In the genomic region with DNA sequence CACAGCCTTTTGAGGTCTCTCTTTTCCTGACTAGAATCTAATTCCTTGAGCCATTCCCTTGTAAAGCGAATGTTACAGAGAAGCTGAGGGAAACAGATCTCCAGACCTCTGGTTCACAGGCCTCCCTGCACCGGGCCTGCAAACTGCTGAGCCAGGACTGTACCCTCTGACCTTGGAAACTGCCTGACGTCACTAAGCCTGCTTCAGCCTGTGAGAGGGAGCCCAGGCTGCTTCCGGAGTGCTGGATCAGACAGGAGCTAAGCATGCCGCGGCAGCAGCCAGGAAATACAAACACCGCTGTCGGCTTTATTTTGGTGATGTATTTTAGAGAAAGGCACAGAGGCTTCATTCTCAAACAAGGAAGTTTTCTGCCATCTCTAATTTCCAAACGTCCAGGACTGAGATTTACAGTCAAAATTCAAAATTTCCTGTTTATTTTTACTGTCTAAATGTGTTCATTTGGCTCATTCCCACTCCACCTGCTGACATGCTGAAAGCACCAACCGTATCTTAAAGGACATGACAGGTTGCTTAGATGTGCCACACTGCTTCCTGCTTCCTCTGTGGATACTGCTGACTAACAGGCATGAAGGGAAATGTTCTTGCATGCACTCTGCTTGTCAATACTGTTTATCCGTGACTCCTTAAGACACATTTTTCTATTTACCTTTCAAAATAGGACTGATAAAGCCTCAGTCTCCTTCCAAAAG, we compare ENCODE assay signal across 8 mouse cellular contexts. TPM values are rescaled to one million over a fixed set of nuclear protein-coding genes. Genes with fewer than 3 reads are reported as not detected.
A peak's percentile ranks its signal among the peaks of the same experiment; 100 is the strongest.
DNase-seq lines count a peak whose midpoint lies in the region; ATAC-seq and TF ChIP-seq lines count a peak whose summit lies in the region.

No protein-coding gene starts in this region.

- no peak overlapping the region for H3K4me3 ChIP-seq in forebrain, embryonic 11.5 days (ENCODE audit: low read depth, low read length)
- H3K4me3 ChIP-seq in midbrain, embryonic 10.5 days, result 0 out of 2 replicates have a peak overlapping the region, but pooled peaks have one; percentile 9
- no peak overlapping the region for H3K4me3 ChIP-seq in stomach, postnatal 0 days (ENCODE audit: low read depth, low read length)

- no peak for TF ChIP-seq CTCF in stomach, postnatal 0 days (IDR thresholded peaks at IDR 0.05; ENCODE audit: low read depth)

- WGBS in forebrain, embryonic 11.5 days, result 56% methylated on average over 11 of the region's 11 CpGs
- 49% methylated on average over 11 of the region's 11 CpGs for WGBS in midbrain, embryonic 10.5 days
- 14% methylated on average over 11 of the region's 11 CpGs for WGBS in stomach, postnatal 0 days

- no peaks in the 10 kb centered on the region for H3K9me3 ChIP-seq in forebrain, embryonic 11.5 days (ENCODE audit: control insufficient read depth, low read length)
- no peaks in the 10 kb centered on the region for H3K9me3 ChIP-seq in midbrain, embryonic 10.5 days (replicated peaks)
- H3K9me3 ChIP-seq in stomach, postnatal 0 days (ENCODE audit: control insufficient read depth, low read length), result no peaks in the 10 kb centered on the region

- H3K27ac ChIP-seq in forebrain, embryonic 11.5 days (ENCODE audit: low read depth, low read length), result no peak overlapping the region
- H3K27ac ChIP-seq in midbrain, embryonic 10.5 days (replicated peaks), result peak overlapping the region; percentile 53
- peak overlapping the region; percentile 93 for H3K27ac ChIP-seq in stomach, postnatal 0 days (replicated peaks)

- H3K36me3 ChIP-seq in forebrain, embryonic 11.5 days (ENCODE audit: control insufficient read depth, insufficient read depth, low read length), result no peaks in the 10 kb centered on the region
- 0 out of 2 replicates have a peak, but pooled peaks cover 3% of the 10 kb centered on the region for H3K36me3 ChIP-seq in midbrain, embryonic 10.5 days
- no peaks in the 10 kb centered on the region; the same call in 1 of the 2 replicates for H3K36me3 ChIP-seq in stomach, postnatal 0 days (ENCODE audit: control insufficient read depth, insufficient read depth, low read length)

- H3K4me2 ChIP-seq in forebrain, embryonic 11.5 days (ENCODE audit: low read depth, low read length, severe bottlenecking), result no peak overlapping the region
- peak overlapping the region; percentile 6; the same call in 1 of the 2 replicates for H3K4me2 ChIP-seq in stomach, postnatal 0 days (replicated peaks; ENCODE audit: low read depth)

- H3K4me1 ChIP-seq in forebrain, embryonic 11.5 days (replicated peaks; ENCODE audit: control insufficient read depth, insufficient read depth, low read length), result no peaks in the 10 kb centered on the region
- peaks cover 14% of the 10 kb centered on the region for H3K4me1 ChIP-seq in midbrain, embryonic 10.5 days
- H3K4me1 ChIP-seq in stomach, postnatal 0 days (replicated peaks; ENCODE audit: control insufficient read depth, insufficient read depth), result peaks cover 5% of the 10 kb centered on the region; the same call in 1 of the 2 replicates

- ATAC-seq in CD4-positive, CD25-positive, alpha-beta regulatory T cell, adult 4 months, result peak; percentile 86
- ATAC-seq in forebrain, embryonic 11.5 days (replicated peaks; ENCODE audit: low FRiP score), result no peak
- ATAC-seq in stomach, postnatal 0 days (ENCODE audit: low FRiP score, low TSS enrichment), result peak; percentile 95

- peak; percentile 91 for DNase-seq in adrenal gland, postnatal 14 days
- DNase-seq in forebrain, embryonic 11.5 days (ENCODE audit: low spot score), result peak; percentile 56
- peak; percentile 76 for DNase-seq in heart, postnatal 25 days (ENCODE audit: low spot score)
- peak; percentile 84 to 90 for DNase-seq in kidney, postnatal 4 days
- DNase-seq in midbrain, embryonic 10.5 days (ENCODE audit: low spot score), result peak; percentile 62
- DNase-seq in stomach, postnatal 0 days (ENCODE audit: low spot score), result peak; percentile 74
- DNase-seq in layer of hippocampus, adult 18-20 months (ENCODE audit: low spot score in 2 of 2), result no peak

- TF ChIP-seq EP300 in stomach, postnatal 0 days (optimal IDR thresholded peaks at IDR 0.05), result no peak

- intact Hi-C loops in heart, postnatal 25 days (cut with DNase I), result loop anchor here (10.0 kb wide), 1 partner anchor 49 kb away; the partner anchor contains the start of gene Zbtb38

- no peaks in the 10 kb centered on the region for H3K27me3 ChIP-seq in forebrain, embryonic 11.5 days (ENCODE audit: control insufficient read depth, insufficient read depth, low read length)
- no peaks in the 10 kb centered on the region for H3K27me3 ChIP-seq in midbrain, embryonic 10.5 days (ENCODE audit: low read depth, poor library complexity, severe bottlenecking)
- no peaks in the 10 kb centered on the region for H3K27me3 ChIP-seq in stomach, postnatal 0 days (ENCODE audit: control insufficient read depth, insufficient read depth, low read length)

- H3K9ac ChIP-seq in forebrain, embryonic 11.5 days (ENCODE audit: low read length), result no peak overlapping the region
- H3K9ac ChIP-seq in stomach, postnatal 0 days (ENCODE audit: low read length), result peak overlapping the region; percentile 53; the same call in 1 of the 2 replicates

RNA-seq across cellular contexts. Expression of gene Zbtb38, which starts 46.9 kb away (rescaled TPM):
- polyA plus RNA-seq in CD4-positive, CD25-positive, alpha-beta regulatory T cell, adult 4 months (2017; shearing (Covaris generic)), result 10 to 100 TPM; 80.3 to 85.0 TPM
- total RNA-seq in adrenal gland, postnatal 14 days (2021), result 41.5 and 52.1 TPM in 2 replicates
- polyA plus RNA-seq in forebrain, embryonic 11.5 days (2014; fragmentation: Nextera tagmentation; extraction: Ambion mirVana), result 10.5 and 11.1 TPM in 2 replicates
- total RNA-seq in heart, postnatal 25 days (2021), result 10 to 100 TPM; 32.5 to 37.7 TPM
- 8.1 and 10.6 TPM in 2 replicates for polyA plus RNA-seq in midbrain, embryonic 10.5 days (2016; fragmentation: Nextera tagmentation; extraction: Ambion mirVana)
- 13.9 and 15.3 TPM in 2 replicates for polyA plus RNA-seq in stomach, postnatal 0 days (2015; fragmentation: Nextera tagmentation; extraction: Ambion mirVana)
- 10 to 100 TPM; 65.0 to 65.8 TPM for total RNA-seq in layer of hippocampus, adult 18-20 months (2021)

Comparison
In these comparisons a context has a peak if more than half of its experiments do, and no peak if none do; other contexts are left out.
1. DNase-seq: peak in adrenal gland, postnatal 14 days (single experiment), forebrain, embryonic 11.5 days (single experiment), heart, postnatal 25 days (single experiment), kidney, postnatal 4 days (2 of 2), midbrain, embryonic 10.5 days (single experiment) and stomach, postnatal 0 days (single experiment); none in layer of hippocampus, adult 18-20 months (0 of 2).